Mouse (Mus musculus) E14TG2a.4 (cell line): ENCODE measurements around the gene Dact3.

Experiments
- CTCF ChIP-seq: conservative IDR thresholded peaks from 2 replicates; pipeline ENCODE4 v1.5.1; 2014; ENCODE audit warnings: low read length
- NANOG ChIP-seq: IDR thresholded peaks from 2 replicates; pipeline ENCODE4 v1.6.1; 2014; ENCODE audit warnings: borderline replicate concordance, low read length, mixed read lengths

DNA sequence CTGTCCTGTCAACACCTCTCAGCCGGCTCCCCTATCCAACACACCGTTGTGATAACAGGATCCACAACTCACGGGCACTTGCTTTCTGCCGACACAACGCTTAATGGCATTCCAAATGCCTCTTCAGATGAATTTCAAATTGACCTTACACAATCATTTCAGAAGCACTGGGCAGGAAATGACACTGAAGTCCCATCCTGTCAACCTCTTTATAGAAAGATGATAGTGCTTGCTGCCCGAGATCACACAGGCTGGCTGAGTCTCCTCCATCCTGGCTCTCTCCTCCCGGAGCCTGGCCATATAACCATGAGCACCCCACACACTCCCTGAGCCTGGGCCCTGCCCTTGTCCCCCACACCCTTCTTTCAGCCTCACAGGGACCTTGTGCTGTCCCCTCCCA lies 32.7 kb downstream of the Dact3 start:
- no peak for TF ChIP-seq CTCF
- no peak for TF ChIP-seq NANOG
